Mouse (Mus musculus) limb, embryonic 14.5 days (tissue): ENCODE measurements around the gene Pmch. TPM values are rescaled to one million over a fixed set of nuclear protein-coding genes. Genes with fewer than 3 reads are reported as not detected.

ENCODE experiments used
- ATAC-seq: fragments of 200-750 bp; cut with Nextera tagmentation; 2 replicates; pipeline ENCODE4 v1.8.0; 2017; ENCODE audit warnings: low read depth, moderate number of reproducible peaks, moderate TSS enrichment; ENCODE audit not compliant: low FRiP score
- DNase-seq: peaks from one replicate; pipeline ENCODE4 v3.0.0-alpha.2; 2015; ENCODE audit warnings: low spot score
- H3K27ac ChIP-seq: fragments of 300-500 bp; sonication (generic); replicated peaks from 2 replicates; pipeline ENCODE4 v1.5.1; 2014; ENCODE audit warnings: low read depth, mild to moderate bottlenecking, low read length, moderate library complexity, mixed read lengths
- H3K27me3 ChIP-seq: fragments of 300-500 bp; sonication (generic); 2 replicates; pipeline ENCODE4 v1.6.1; 2014; ENCODE audit warnings: low read length, mixed read lengths; ENCODE audit not compliant: control insufficient read depth, insufficient read depth
- H3K36me3 ChIP-seq: fragments of 300-500 bp; sonication (generic); 2 replicates; pipeline ENCODE4 v1.6.1; 2014; ENCODE audit warnings: mild to moderate bottlenecking, low read length, moderate library complexity, mixed read lengths; ENCODE audit not compliant: control insufficient read depth, insufficient read depth
- H3K4me1 ChIP-seq: fragments of 300-500 bp; sonication (generic); 2 replicates; pipeline ENCODE4 v1.6.1; 2014; ENCODE audit warnings: antibody characterized with exemption, low read length, mixed read lengths; ENCODE audit not compliant: control insufficient read depth, insufficient read depth
- H3K4me2 ChIP-seq: fragments of 300-500 bp; sonication (generic); replicated peaks from 2 replicates; pipeline ENCODE4 v1.6.1; 2014; ENCODE audit warnings: low read depth, mild to moderate bottlenecking, low read length, moderate library complexity; ENCODE audit not compliant: severe bottlenecking
- H3K4me3 ChIP-seq: fragments of 300-500 bp; sonication (generic); replicated peaks from 2 replicates; pipeline ENCODE4 v1.5.1; 2014; ENCODE audit warnings: low read length
- H3K9ac ChIP-seq: fragments of 300-500 bp; sonication (generic); 2 replicates; pipeline ENCODE4 v1.6.1; 2014; ENCODE audit warnings: mild to moderate bottlenecking, low read depth, low read length, moderate library complexity; ENCODE audit not compliant: severe bottlenecking
- H3K9me3 ChIP-seq: fragments of 300-500 bp; sonication (generic); 2 replicates; pipeline ENCODE4 v1.6.1; 2016; ENCODE audit warnings: low read length; ENCODE audit not compliant: control insufficient read depth
- POLR2A ChIP-seq: fragments of 200-500 bp; IDR thresholded peaks from 2 replicates; pipeline ENCODE4 v1.8.0; 2012; ENCODE audit warnings: inconsistent platforms, mild to moderate bottlenecking, moderate library complexity, borderline replicate concordance; ENCODE audit not compliant: insufficient read depth, insufficient read length; ENCODE audit errors: extremely low read depth
- whole genome bisulfite sequencing: fragments of 180-500 bp; shearing (Covaris S2); extraction: QIAGEN DNeasy Blood & Tissue Kit; methylation state at CpG from one replicate; pipeline ENCODE4 v1.1.7; 2014; 5-methylcytosine and 5-hydroxymethylcytosine counted together
- polyA plus RNA-seq, 2 experiments: library from polyadenylated mRNA; depleted of rRNA in 1 of 2; stranded (reverse) in 1 of 2; unstranded in 1 of 2; fragments of >200 nt; fragmentation: Nextera tagmentation in 1 of 2; extraction: Ambion mirVana in 1 of 2; gene quantifications; 2 replicates each; pipeline versions ENCODE4 v1.2.1 to v1.2.3; 2012 to 2014

The Pmch gene
- polyA plus RNA-seq, 2 experiments = 0.34 TPM; not detected in 1

- Histone ChIP-seq H3K4me1 (peaks cover 4% of the 10 kb centered on the region), H3K4me3 (no peak overlapping the region), H3K9me3 (no peaks in the 10 kb centered on the region), H3K27ac (no peak overlapping the region), H3K4me2 (no peak overlapping the region), H3K27me3 (no peaks in the 10 kb centered on the region), H3K36me3 (no peaks in the 10 kb centered on the region), H3K9ac (no peak overlapping the region)
- DNase-seq (no peak), ATAC-seq (no peak)
- no peak for TF ChIP-seq POLR2A
- 19% methylated on average over 4 of the region's 4 CpGs for WGBS
Measured at GRCm38 (mm10) chr10:88063436-88063835, 27.4 kb upstream of the Pmch start.

- Histone ChIP-seq H3K9ac (no peak overlapping the region), H3K27ac (no peak overlapping the region), H3K9me3 (no peaks in the 10 kb centered on the region), H3K36me3 (no peaks in the 10 kb centered on the region), H3K27me3 (no peaks in the 10 kb centered on the region), H3K4me3 (no peak overlapping the region), H3K4me2 (no peak overlapping the region), H3K4me1 (peaks cover 4% of the 10 kb centered on the region)
- 44% methylated on average over 2 of the region's 2 CpGs for WGBS
- TF ChIP-seq POLR2A = no peak
- no peak for DNase-seq
- ATAC-seq = no peak
Measured at GRCm38 (mm10) chr10:88064872-88065271, 26.0 kb upstream of the Pmch start.

DNA sequence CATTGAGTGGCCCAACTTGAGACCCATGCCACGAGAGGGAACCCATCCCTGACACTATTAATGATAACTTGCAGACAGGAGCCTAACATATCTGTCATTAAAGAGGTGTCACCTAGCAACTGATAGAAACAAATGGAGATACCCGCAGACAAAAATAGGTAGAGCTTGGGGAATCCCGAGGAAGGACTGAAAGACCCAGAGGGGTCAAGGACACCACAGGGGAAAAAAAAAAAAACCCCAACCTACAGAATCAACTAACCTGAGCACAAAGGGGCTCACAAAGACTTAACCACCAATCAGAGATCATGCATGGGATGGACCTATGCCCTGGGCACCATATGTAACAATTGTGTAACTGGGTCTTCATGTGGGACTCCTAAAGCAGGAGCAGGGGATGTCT is 23.5 kb upstream of the Pmch start:
- TF ChIP-seq POLR2A = no peak
- no peaks in the 10 kb centered on the region for H3K9me3 ChIP-seq

GRCm38 (mm10) chr10:88106169-88106568 is 15.3 kb downstream of the Pmch start:
- TF ChIP-seq POLR2A = no peak
- Histone ChIP-seq H3K9me3 (no peaks in the 10 kb centered on the region), H3K36me3 (0 out of 2 replicates have a peak, but pooled peaks cover 3% of the 10 kb centered on the region), H3K4me1 (no peaks in the 10 kb centered on the region), H3K4me3 (no peak overlapping the region), H3K27ac (no peak overlapping the region), H3K4me2 (no peak overlapping the region), H3K27me3 (no peaks in the 10 kb centered on the region), H3K9ac (no peak overlapping the region)
- WGBS = 88% methylated on average over 2 of the region's 2 CpGs
- no peak for DNase-seq
- ATAC-seq = no peak

More for the DNA sequence above, 23.5 kb upstream of the Pmch start:
- ATAC-seq = no peak
- Histone ChIP-seq H3K27me3 (no peaks in the 10 kb centered on the region), H3K4me2 (no peak overlapping the region), H3K9ac (no peak overlapping the region), H3K36me3 (no peaks in the 10 kb centered on the region), H3K4me1 (peaks cover 4% of the 10 kb centered on the region), H3K4me3 (no peak overlapping the region), H3K27ac (no peak overlapping the region)
- no peak for DNase-seq
- 81% methylated on average over 3 of the region's 3 CpGs for WGBS

DNA sequence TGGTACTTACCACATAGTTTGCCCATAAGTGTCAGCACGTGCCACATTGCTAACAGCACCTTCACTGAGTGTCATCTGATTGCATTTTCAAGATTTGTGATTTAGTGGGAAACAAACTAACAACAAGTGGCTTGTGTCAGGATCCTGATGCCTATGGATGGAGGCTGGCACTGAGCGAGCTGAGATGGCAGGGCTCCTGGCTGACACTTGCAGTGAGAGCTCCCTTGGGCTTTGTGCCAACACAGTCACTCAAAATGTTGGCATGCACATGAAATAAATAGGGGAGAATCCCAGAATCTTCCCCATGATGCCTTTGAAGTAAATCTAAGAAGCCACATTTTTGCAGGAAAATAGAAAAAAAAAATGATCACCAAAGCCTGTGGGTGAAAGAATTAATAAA is 22.4 kb downstream of the Pmch start:
- Histone ChIP-seq H3K9ac (no peak overlapping the region), H3K36me3 (0 out of 2 replicates have a peak, but pooled peaks cover 3% of the 10 kb centered on the region), H3K9me3 (no peaks in the 10 kb centered on the region), H3K4me3 (no peak overlapping the region), H3K4me1 (no peaks in the 10 kb centered on the region), H3K4me2 (no peak overlapping the region), H3K27me3 (no peaks in the 10 kb centered on the region), H3K27ac (no peak overlapping the region)
- TF ChIP-seq POLR2A = no peak
- WGBS = 86% methylated on average over 2 of the region's 2 CpGs
- ATAC-seq = no peak
- DNase-seq = no peak

- ATAC-seq (no peak), DNase-seq (no peak)
- Histone ChIP-seq H3K9ac (no peak overlapping the region), H3K4me2 (no peak overlapping the region), H3K36me3 (no peaks in the 10 kb centered on the region; the same call in 1 of the 2 replicates), H3K4me3 (no peak overlapping the region), H3K9me3 (no peaks in the 10 kb centered on the region), H3K27ac (no peak overlapping the region), H3K27me3 (no peaks in the 10 kb centered on the region), H3K4me1 (no peaks in the 10 kb centered on the region)
- no peak for TF ChIP-seq POLR2A
Measured at GRCm38 (mm10) chr10:88119721-88120120, 28.8 kb downstream of the Pmch start.
